Mouse (Mus musculus) frontal cortex, adult 2 months (tissue): ENCODE data around the gene 4933414I15Rik. TPM values are rescaled to one million over a fixed set of nuclear protein-coding genes. Genes with fewer than 3 reads are reported as not detected.

Source experiments
- DNase-seq, 2 experiments: peaks; one replicate each; pipeline ENCODE4 v3.0.0; 2022; ENCODE audit warnings: low spot score in 1 of 2; ENCODE audit errors: extremely low spot score in 1 of 2
- polyA plus RNA-seq: library from polyadenylated mRNA; depleted of rRNA; stranded (reverse); fragments of >200 nt; gene quantifications from 2 replicates; pipeline ENCODE4 v1.2.3, GENCODE M21; 2012; rRNA removed

4933414I15Rik gene
- not detected in 2 replicates for polyA plus RNA-seq

DNA sequence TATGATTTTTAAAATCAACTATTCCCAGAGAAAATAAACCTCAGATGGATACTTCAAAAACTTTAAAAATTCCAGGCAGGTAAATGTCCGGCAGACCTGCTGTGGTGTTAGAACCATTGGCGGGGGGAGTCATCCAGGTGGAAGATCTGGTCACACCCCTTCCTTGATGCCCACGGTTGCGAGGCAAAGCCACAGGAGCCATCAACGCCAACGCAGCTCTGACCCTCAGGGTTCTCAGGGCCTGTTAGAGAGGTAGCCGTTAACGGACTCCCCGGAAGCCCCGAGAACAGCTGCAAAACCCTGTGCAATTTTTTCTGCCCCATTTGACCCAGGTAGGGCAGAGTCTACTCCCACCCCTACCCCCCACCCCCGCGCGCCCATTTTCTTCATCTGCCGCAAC is at the start of gene 4933414I15Rik:
Gene 4933414I15Rik, minus strand, starts transcription at position 260 of the 400 bp plus-strand sequence.
- DNase-seq: no peak

DNA sequence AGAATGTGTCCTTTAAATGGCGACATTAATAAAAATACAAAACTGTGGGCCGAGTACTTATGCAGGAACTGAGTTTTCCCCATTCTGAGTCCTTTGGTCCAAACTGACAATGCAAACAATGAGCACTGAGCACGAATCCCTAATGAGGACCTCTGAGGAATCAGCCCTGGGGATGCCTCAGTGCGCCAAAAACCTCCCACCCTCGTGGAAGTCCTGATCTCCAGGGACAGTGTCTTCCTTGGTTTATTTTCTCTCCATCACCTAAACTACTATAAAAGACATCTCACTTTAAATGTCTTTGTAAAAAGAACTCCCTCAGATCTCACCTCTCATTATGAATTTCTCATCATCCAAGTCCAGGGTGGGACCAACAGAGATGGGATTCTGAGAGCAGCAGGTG is 38.1 kb upstream of the 4933414I15Rik start, which contains the start of gene Olfr1377:
Gene Olfr1377, plus strand, starts transcription at position 301 of the 400 bp plus-strand sequence.
- no peak for DNase-seq

DNA sequence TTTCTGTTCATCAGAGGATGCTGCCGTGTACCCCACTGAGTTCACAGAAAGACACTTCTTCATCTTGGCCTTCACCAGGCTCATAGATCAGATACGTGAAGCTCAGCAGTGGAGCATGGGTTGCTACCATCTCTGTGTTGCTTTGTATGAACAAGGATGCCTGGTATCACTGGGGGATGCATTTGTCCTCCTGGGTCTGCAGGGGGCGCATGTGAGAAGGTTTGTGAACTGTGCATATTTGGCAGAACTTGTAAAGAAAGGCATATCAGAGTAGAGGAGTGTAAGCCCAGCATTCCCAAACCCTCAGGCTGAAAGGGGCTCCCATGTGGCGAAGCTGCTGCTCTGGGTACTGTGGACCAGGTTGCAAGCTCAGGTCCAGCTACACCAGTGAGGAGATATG is 33.7 kb upstream of the 4933414I15Rik start:
- DNase-seq: peak in 1 of 2 experiments; percentile 0

DNA sequence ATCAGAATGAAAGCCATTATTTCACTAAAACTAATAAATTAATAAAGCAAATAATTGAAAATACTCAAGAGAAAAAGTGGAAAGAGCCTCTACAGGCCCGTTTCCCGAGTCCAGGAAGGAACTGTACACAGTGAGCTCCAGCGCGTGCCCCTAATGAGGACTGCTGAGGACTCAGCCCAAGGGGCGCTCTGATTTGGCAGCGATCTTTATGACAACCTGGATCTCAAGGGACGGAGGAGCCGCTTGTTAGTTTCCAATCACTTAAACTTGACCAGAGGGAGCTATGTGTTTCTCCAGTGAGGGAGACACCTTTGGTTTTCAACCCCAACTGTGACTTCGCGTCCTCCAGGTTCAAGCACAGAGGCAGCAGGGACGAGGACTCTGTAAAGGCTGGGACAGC is 22.7 kb upstream of the 4933414I15Rik start, which contains the start of gene Olfr1378:
Gene Olfr1378, plus strand, starts transcription at position 301 of the 400 bp plus-strand sequence.
- no peak for DNase-seq

DNA sequence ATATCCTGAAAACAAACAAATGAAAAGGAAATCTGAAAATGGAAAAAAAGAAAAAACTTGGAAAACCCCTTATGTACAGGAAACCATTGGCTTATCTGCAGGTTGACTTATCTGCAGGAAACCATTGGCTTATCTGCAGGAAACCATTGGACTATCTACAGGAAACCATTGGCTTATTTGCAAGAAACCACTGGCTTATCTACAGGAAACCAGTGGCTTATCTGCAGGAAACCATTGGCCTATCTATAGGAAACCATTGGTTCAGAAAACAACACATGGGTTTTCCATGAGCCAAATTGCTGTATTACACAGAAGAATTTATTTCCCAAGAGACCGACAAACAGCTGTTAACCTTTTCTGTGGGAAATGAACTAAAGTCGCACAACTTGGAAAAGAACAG is 21.3 kb upstream of the 4933414I15Rik start:
- DNase-seq: no peak

DNA sequence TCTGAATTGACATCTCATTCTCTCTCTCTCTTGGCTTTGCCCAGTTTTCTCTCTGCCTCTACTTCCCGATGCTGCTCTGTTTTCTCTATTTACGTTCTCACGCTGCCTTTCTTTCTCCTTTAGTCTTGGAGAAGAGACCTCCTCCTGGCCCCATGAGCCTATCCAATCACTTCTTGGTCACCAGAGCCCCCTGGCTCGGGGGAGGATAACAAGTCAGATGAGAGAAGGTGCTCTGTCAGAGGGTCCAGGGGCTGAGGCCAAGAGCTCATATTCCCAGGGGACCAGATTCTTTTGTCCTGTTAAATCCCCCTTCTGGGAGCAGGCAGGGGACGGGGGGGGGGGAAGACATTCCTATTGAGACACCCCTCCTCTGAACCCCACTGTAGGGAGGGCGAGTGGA is 10.1 kb upstream of the 4933414I15Rik start, which contains the start of gene Prop1:
Gene Prop1, minus strand, starts transcription at position 101 of the 400 bp plus-strand sequence.
- DNase-seq: no peak

DNA sequence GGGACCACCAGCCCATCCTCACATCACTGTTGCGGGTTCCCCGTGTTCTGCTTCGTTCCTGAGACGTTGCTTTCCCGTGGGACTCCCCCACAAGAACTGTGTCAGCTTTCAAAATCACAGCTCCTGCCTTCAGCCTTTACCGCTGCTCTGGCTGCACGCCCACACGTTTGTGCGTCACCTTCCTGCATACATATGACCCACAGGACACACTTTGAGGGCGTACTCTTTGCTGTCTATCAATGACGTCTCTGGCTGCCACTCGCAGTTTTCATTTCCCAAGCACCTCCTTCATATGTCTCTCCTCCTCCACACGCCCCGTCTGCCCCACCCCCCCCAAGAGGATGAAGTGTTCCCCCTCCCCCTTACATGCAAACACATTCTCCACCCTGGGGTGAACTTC is 8.7 kb upstream of the 4933414I15Rik start:
- DNase-seq: peak; percentile 10 to 61

DNA sequence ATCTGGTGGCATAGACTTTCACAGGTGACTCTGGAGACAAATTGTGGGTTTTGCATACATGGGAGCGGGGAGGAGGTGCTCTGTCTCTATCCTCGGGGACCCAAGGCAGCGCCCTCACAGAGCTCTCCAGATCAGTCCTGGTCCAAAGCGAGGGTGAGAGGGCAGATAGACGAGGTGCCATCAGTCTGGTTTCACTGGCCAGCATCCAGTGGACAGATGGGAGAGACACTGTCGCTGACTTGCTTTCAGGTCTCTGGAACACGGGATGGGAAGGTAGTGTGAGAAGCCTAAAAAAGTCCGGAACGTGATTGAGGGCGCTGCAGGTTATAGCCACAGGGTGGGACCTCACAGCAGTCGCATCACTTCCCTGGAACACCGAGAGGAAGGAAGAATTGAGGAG is 1.2 kb downstream of the 4933414I15Rik start:
- DNase-seq: no peak

DNA sequence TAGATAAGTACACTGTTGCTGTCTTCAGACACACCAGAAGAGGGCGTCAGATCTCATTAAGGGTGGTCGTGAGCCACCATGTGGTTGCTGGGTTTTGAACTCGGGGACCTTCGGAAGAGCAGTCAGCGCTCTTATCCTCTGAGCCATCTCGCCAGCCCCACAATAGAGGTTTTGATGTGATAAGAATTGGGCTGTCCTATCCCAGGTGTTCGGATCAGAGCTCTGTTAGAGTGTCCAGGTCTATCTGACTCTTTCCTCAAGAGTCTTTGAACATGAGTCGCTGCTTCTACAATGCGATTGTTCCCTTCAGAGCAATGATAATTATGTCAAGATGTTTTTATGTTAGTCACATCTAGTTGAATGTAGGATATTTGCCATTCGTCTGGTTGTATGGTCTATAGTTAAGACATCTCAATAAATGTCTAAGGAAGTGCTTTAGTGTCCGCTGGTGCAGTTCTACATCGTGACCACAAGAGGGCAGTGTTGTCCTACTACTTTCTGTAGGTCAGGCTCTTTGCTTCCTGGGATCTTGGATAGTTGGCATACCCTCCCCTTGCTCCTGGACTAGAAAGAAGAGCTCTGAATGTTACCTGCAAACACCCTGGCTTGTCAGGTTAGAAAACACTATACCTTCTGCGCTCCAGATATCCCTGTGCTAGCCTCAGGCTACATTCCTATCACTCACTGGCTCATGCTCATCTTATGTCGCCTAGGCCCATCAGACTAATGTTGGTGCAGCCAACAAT is 3.8 kb downstream of the 4933414I15Rik start:
- peak in 1 of 2 experiments; percentile 66 for DNase-seq

DNA sequence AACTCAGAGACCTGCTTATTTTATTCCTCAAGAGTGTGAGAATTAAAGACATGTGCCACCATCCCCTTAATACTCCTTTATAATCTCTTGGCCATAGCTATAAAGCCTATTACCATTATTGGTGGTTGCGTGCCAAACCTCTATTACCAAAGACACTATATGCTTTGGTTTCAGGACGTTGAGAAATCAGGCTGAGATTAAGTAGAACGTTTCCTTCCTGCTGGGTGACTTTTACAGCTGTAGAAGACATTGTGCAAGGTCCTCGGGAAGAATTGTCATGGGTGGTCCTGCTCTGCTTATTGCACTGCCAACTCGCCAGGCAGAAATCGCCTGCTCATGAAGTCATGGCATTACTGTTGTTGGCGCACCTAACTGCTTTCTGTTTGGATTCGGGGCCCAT is 5.1 kb downstream of the 4933414I15Rik start:
- DNase-seq: no peak

DNA sequence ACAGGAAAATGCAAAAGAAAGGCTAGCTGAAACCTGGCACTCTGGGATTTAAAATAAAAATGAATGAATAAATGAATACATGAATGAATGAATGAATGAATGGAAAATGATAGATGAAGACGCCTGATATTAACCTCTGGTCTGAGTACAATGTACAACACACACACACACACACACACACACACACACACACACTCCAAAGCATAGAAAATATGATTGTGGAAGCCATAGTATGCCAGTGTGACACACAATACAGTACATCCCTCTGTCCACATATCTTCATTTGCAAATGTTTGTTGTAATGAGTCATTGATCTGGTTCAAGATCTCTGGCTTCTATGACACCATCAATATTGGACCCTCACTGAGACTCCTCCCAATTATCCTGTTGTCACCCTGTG is 11.5 kb downstream of the 4933414I15Rik start:
- no peak for DNase-seq

DNA sequence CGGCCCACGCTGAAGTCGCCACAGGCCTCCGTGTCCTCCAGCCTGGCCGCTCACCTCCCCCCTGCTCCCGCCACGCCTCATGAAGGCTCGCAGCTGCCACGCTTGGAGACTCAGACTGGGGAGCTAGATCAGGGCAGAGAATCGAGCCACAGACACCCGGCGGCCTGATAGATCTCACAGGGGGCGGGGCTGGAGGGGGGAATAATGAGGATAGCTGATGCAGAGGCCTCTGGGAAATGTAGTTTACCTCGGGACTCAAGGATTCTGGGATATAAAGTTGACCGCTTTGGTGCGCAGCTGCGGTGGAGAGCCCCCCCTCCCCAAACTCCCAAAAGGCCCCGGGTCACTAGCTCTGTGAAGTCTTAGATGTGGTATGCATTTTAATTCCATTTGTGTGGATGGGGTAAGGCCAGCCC is 12.1 kb downstream of the 4933414I15Rik start, which contains the start of gene Zfp354b:
Gene Zfp354b, minus strand, starts transcription at position 183 of the 416 bp plus-strand sequence.
- peak; percentile 83 to 91 for DNase-seq

DNA sequence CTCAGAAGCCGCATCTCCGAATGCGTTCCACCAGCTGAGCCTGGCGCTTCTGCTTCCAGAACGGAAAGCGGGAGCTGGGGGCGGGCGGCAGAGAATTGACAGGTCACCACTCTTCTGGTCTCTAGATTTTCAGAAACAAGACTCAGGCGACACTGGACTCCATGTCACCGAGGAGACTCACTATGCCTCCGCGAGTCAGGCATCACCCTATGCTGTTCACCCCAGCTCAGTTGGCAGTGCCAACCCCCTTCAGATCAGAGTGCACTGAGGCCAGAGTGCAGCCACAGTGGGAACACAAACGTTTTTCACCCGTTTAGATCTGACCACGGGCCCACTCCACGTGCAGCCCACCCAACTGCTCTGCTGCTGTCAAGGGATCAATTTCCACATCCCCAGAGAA is 12.5 kb downstream of the 4933414I15Rik start:
- DNase-seq: peak in 1 of 2 experiments; percentile 33

DNA sequence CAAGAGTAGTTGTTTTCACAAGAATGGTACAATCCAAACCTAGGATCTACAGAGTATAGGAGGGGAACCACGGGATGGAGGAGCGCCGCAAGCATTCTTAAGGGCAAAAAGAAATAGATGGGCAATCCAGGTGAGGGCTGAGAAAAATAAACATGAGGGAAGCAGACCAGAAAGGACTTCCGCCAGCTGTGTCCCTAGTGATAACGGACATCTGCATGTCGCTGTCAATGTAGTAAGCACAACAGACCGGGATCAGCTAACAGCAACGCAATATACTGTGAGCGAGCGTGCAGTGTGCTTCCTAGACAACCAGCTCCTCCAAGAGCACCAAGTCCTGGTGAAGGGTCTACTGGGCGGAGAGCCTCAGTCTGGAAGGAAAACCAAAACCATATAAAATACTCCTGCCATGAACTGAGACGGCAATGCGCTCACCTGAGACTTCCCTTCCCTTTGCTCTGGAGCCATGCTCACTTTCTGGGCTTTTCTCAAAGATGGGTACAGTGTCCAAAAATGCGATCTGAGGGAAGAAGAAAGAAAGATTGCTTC is 13.0 kb downstream of the 4933414I15Rik start:
- DNase-seq: no peak

DNA sequence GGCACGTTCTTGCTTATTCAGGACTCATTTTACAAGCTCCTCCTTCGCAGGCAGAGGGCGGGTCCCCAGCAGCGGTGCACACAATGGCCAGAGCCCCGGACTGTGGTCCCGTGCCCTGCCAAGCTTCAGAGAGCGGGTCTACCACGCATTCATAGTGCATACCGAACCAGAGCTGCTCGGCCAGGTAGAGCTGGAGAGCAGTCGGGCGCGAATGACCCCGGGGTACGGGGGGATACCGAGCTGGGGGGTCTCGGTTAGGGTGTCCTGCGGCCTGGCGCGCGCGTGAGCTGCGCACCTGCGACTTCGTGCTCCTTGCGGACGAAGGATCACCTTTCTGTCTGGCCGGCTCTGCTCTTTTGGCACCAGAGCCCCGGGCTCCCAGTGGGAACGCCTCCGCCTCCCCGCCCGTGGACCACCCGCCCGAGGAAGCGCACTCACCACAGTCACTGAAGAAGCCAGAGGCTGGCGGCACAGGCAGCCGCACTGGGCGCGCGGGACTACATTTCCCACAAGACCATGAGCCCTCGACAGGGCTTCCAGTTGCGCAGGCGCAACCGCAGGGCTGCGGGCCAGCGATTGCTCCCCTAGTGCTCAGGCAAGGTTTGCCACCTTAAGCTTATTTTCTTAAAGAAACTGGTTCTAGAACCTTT is 27.8 kb downstream of the 4933414I15Rik start, which contains the start of gene Zfp2:
Gene Zfp2, minus strand, starts transcription at position 495 of the 650 bp plus-strand sequence.
- DNase-seq: peak; percentile 89 to 95

DNA sequence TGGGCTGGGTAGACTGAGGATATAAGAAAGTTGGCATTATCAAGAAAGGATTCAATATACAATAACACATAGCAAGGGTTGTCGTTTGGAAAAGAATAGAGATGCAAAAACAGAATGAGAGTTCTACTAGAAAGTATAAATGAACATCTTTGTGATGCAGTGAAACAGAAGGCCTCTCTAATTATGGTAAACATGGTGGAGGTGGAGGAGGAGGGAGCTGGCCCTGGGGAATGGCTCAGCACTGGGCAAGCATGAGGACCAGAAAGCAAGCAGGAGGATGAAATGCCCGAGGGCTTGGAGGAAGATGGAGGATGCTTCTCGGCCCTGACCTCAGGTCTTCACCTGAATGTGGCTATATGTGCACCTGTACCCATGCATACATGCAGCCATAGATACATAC is 29.1 kb downstream of the 4933414I15Rik start:
- DNase-seq: peak in 1 of 2 experiments; percentile 40

DNA sequence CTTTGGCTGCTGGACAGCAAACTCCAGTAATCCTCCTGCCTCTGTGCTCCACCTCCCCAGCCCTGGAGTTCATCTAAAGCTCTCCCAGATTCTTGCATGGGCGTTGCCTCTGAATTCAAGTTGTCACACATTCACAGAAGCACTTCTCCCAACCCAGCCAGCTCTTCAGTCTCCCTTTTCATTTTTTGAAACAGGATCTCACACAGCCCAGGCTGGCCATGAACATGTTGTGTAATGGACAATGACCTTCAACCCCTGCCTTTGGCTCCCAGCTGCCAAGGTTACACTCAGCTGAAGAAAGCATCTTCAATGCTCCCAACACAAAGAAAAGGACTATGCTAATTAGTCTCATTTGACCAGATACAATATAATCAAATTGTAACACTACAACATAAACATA is 30.3 kb downstream of the 4933414I15Rik start:
- no peak for DNase-seq

DNA sequence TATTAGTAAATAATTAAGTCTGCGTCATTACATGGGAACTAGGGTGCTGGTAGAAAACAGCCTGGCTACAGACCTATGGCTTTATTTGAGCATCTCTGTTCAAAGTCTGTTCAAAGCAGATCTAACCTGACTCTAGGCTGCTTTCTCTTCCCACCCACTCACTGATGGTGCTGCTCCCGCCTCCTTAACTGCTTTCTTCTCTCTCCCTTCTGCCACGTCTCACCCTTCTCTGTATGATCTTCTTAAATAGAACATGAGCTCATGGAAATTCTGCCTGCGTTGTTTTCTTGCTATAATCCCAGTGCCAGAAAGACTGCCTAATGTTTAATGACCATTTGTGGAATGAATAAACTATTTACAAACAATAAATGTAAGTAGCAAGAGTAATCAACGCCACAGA is 35.4 kb downstream of the 4933414I15Rik start:
- DNase-seq: peak in 1 of 2 experiments; percentile 47

DNA sequence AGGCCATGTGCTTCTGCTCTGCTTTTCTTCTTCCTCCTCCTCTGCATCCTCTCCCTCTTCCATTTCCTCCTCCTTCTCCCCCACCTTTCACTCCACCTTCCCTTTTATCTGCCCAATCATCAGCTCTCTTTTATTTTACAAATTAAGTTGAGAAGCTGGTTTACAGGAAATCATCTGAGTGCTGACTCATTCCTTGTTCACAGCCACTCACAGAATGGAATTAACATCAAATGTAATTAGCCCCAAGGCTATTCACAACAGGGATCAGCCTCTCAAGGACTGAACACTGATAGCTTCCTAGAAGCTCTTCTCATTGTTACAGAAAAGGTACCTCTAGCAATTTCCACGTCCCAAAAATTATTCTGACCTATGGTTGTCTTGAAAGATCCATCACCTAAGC is 46.2 kb downstream of the 4933414I15Rik start:
- no peak for DNase-seq

DNA sequence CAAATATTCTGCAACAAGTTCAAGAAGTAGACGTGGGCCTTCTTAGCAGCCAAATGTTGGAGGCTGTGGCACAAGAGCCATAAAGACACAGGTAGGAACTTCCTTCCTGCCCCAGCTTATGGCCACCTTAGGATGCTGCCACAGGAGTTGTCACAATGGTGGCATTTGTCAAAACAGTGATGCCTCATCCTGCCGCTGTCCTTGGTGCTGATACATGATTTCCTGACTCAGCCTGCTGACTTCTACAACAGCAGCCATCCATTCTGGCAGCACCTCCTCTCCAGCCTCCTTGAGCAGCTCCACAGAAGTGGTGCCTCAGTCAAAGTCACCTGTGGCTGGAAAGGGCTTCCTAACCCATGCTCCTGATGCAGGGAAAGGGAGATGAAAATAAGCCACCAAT is 51.1 kb downstream of the 4933414I15Rik start:
- no peak for DNase-seq
